Mouse (Mus musculus) stomach, embryonic 15.5 days (tissue): ENCODE measurements around the gene Atp23. TPM values are rescaled to one million over a fixed set of nuclear protein-coding genes. Genes with fewer than 3 reads are reported as not detected.
"Not testable (repeated sequence)": the region's sequence is repeated elsewhere in the genome, so short reads cannot be mapped to it uniquely, and the experiment has no call there.

Experiments used
- ATAC-seq: fragments of 200-750 bp; cut with Nextera tagmentation; 2 replicates; pipeline ENCODE4 v1.8.0; 2017; ENCODE audit warnings: low read depth, moderate number of reproducible peaks, moderate TSS enrichment; ENCODE audit not compliant: insufficient read depth, low FRiP score
- H3K27ac ChIP-seq: fragments of 300-500 bp; sonication (generic); 2 replicates; pipeline ENCODE4 v1.5.1; 2015; ENCODE audit warnings: mild to moderate bottlenecking, inconsistent platforms
- H3K27me3 ChIP-seq: fragments of 300-500 bp; sonication (generic); replicated peaks from 2 replicates; pipeline ENCODE4 v1.6.1; 2015; ENCODE audit warnings: inconsistent platforms
- H3K36me3 ChIP-seq: fragments of 300-500 bp; sonication (generic); 2 replicates; pipeline ENCODE4 v1.6.1; 2015; ENCODE audit warnings: inconsistent platforms
- H3K4me1 ChIP-seq: fragments of 300-500 bp; sonication (generic); 2 replicates; pipeline ENCODE4 v1.6.1; 2015; ENCODE audit warnings: inconsistent platforms
- H3K4me2 ChIP-seq: fragments of 300-500 bp; sonication (generic); 2 replicates; pipeline ENCODE4 v1.6.1; 2015; ENCODE audit warnings: mild to moderate bottlenecking, inconsistent platforms
- H3K4me3 ChIP-seq: fragments of 300-500 bp; sonication (generic); replicated peaks from 2 replicates; pipeline ENCODE4 v1.5.1; 2015; ENCODE audit warnings: inconsistent platforms
- H3K9ac ChIP-seq: fragments of 300-500 bp; sonication (generic); 2 replicates; pipeline ENCODE4 v1.6.1; 2015; ENCODE audit warnings: inconsistent platforms
- H3K9me3 ChIP-seq: fragments of 300-500 bp; sonication (generic); 2 replicates; pipeline ENCODE4 v1.6.1; 2016; ENCODE audit warnings: inconsistent platforms
- WGBS: fragments of 180-500 bp; shearing (Covaris S2); methylation state at CpG from one replicate; pipeline ENCODE4 v1.1.7; 2015; 5-methylcytosine and 5-hydroxymethylcytosine counted together
- polyA plus RNA-seq: library from polyadenylated mRNA; unstranded; fragments of >200 nt; fragmentation: Nextera tagmentation; extraction: Ambion mirVana; gene quantifications from 2 replicates; pipeline ENCODE4 v1.2.1, GENCODE M21; 2015

Gene Atp23
- polyA plus RNA-seq, 1 experiment from 2014 or later, result 18.2 TPM

DNA sequence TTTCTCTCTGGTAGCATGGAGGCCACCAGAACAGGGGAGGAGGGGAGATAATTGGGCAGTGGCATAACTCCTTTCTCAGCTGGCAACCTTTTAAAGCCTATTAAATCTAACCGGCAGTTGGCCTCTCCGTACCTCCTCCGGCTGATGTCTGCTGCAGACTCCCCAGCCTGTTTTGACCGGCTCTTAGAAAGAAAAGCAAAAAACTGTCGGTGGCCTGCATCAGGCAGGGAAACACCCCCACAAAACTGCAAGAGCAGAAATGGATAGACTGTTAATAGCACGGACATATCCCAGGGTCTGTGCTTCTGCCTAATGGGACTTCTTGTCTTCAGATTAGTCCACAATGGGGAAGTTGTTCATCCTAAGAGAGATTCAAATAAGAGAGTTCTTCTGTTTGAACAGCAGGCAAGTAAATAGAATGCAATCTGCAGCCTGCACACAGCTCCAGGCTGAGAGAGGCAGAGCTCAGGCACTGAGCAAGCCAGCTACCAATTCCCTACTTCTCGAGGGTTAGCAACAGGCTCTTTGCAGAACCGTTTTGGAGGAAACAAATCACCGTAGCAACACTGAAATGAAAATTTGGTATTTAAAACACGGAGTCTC, 55.7 kb downstream of the Atp23 start:
- Histone ChIP-seq H3K4me2 (peak overlapping the region; percentile 42), H3K9me3 (no peaks in the 10 kb centered on the region), H3K9ac (no peak overlapping the region), H3K27ac (no peak overlapping the region), H3K27me3 (no peaks in the 10 kb centered on the region), H3K4me3 (no peak overlapping the region), H3K4me1 (no peaks in the 10 kb centered on the region), H3K36me3 (no peaks in the 10 kb centered on the region)
- peak; percentile 10; the same call in 1 of the 2 replicates for ATAC-seq
- WGBS, result 27% methylated on average over 10 of the region's 10 CpGs

DNA sequence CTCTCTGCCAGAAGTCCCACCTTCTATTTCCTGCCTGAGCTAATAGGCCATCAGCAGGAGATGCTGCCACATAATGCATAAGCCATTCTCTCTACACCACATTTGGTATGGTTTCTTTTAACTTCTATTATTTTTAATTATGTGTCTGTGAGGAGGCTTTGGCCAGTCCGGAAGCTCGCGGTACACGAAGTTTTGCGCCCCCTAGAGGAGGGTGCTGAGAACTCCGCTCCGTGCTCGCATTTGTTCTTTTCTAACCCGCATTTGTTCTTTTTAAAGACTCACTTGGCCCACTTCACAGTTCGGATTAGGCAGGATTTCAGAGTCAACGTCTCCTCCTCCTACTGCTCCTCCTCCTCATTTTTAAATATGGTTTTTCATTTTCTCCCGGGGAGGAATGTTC, 56.5 kb downstream of the Atp23 start:
- H3K36me3 ChIP-seq, result no peaks in the 10 kb centered on the region
- H3K27me3 ChIP-seq, result no peaks in the 10 kb centered on the region
- no peak for ATAC-seq
- H3K9me3 ChIP-seq, result no peaks in the 10 kb centered on the region
- H3K4me3 ChIP-seq, result no peak overlapping the region
- H3K4me1 ChIP-seq, result no peaks in the 10 kb centered on the region
- peak overlapping the region; percentile 42; the same call in 1 of the 2 replicates for H3K4me2 ChIP-seq
- no peak overlapping the region for H3K9ac ChIP-seq
- 32% methylated on average over 12 of the region's 12 CpGs for WGBS
- H3K27ac ChIP-seq, result no peak overlapping the region

DNA sequence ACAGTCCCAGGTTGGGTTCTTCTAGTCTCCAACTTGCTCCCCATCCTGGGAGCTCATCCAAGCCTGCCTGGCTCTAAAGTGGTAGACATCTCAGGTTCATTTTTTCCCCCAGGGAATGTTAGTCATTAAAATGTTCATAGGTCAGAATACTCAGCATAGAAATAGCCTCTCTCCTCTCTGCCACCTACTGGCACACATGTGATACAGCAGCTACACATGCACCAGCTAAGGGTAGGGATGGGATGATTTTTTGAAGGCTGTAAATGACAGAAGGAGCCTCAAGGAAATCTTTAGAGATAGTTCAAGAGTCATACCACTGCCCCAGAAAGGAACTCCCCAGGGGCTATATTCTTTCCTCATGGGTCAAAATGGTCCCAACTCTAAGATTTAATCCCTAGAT, 60.9 kb downstream of the Atp23 start:
- Histone ChIP-seq H3K27ac (no peak overlapping the region), H3K36me3 (no peaks in the 10 kb centered on the region), H3K4me1 (no peaks in the 10 kb centered on the region), H3K9ac (no peak overlapping the region), H3K9me3 (no peaks in the 10 kb centered on the region), H3K27me3 (no peaks in the 10 kb centered on the region), H3K4me2 (no peak overlapping the region), H3K4me3 (no peak overlapping the region)
- no peak for ATAC-seq

DNA sequence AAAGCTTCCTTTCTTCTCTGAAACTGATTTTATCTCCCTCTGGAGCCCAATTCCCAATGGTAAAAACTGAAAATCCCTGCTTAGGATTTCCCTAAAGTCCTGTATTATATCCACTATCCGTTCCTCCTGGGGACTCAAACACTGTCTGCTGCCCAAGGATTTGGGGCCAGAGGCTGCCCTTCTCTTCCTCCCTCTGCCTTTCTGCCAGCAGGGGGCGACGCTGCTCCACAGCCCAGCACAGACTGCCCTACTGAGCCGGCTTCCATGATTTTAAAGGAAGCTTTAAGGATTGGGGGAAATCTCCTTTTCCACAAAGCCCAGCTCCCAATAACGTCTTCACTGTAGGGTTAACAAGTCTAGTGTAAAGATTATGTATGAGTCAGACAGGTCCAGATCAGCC, 68.1 kb downstream of the Atp23 start:
- Histone ChIP-seq H3K27me3 (no peaks in the 10 kb centered on the region), H3K27ac (no peak overlapping the region), H3K4me3 (no peak overlapping the region), H3K36me3 (no peaks in the 10 kb centered on the region), H3K9ac (no peak overlapping the region), H3K9me3 (no peaks in the 10 kb centered on the region), H3K4me1 (no peaks in the 10 kb centered on the region), H3K4me2 (no peak overlapping the region)
- ATAC-seq, result no peak
- 40% methylated on average over 5 of the region's 5 CpGs for WGBS

DNA sequence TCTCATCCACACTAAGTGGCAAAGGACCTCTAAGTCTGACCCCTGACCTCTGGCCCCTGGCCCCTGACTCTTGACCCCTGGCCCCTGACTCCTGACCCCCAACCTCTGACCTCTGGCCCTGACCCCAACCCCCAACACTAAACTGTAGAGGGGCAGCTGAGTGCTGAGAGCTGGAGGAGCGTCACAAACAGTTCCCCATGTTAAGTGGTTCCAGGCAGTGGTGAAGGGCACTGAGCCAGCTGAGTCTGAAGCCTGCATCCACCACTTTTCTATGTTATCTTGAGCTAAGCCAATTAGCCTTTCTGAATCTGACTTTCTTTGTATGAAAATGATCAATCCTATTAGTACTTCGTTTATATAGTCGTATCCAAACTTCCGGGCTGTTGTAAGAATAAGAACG, 69.8 kb downstream of the Atp23 start:
- no peak overlapping the region for H3K27ac ChIP-seq
- WGBS, result 75% methylated on average over 5 of the region's 5 CpGs
- H3K9me3 ChIP-seq, result no peaks in the 10 kb centered on the region
- no peak for ATAC-seq
- H3K4me3 ChIP-seq, result no peak overlapping the region
- H3K36me3 ChIP-seq, result no peaks in the 10 kb centered on the region
- H3K4me2 ChIP-seq, result no peak overlapping the region
- no peaks in the 10 kb centered on the region for H3K27me3 ChIP-seq
- H3K4me1 ChIP-seq, result no peaks in the 10 kb centered on the region
- H3K9ac ChIP-seq, result no peak overlapping the region

DNA sequence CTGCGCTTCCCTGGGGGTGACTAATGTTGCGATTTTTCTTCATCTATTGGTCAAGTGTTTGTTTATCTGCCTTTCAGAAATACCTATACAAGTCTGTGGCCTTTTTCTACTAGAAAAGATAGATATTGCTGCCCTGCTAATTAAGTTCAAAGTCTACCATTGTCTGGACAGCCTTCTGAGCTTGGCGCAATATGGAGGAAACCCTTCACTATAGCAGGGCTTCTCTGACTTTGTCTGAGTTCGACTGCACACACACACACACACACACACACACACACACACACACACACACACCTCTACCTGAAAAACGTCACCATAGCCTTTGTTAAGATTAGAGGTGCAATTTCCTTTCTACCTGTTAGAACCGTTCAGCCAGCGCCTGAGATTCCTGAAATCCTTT, 72.5 kb downstream of the Atp23 start:
- no peaks in the 10 kb centered on the region for H3K27me3 ChIP-seq
- H3K9ac ChIP-seq, result no peak overlapping the region
- no peak overlapping the region for H3K27ac ChIP-seq
- H3K4me2 ChIP-seq, result no peak overlapping the region
- no peaks in the 10 kb centered on the region for H3K9me3 ChIP-seq
- H3K4me1 ChIP-seq, result no peaks in the 10 kb centered on the region
- no peaks in the 10 kb centered on the region for H3K36me3 ChIP-seq
- 81% methylated on average over 7 of the region's 7 CpGs for WGBS
- no peak for ATAC-seq
- H3K4me3 ChIP-seq, result no peak overlapping the region

DNA sequence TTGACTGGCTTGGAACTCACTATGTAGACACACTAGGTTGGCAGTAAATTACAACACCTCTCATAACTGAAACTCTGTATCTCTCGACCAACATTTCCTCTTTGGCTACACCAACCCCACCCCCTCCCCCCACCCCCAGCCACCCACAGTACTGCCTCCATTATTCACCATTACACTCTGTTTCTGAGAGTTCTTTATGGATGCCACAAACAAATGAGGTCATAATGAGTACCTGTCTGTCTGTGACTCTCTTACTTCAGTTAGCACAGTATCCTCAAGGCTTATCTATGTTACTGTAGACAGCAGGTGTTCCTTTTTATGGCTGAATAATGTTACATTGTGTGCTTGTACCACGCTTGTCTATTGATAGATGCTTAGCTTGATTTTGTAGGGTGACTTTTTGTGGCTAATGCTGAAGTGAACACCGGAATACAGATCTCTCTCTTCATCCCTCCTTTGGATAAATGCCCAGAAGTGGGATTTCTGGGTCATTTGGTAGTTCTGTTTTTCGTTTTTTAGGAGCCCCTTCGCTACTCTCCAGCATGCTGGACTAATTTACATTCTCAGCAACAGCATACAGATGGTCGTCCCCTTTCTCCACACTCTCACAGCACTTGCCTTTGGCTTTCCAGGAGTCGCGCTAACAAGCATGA, 73.1 kb downstream of the Atp23 start:
- H3K4me2 ChIP-seq, result no peak overlapping the region
- 50% methylated on average over 8 of the region's 8 CpGs for WGBS
- no peak overlapping the region for H3K4me3 ChIP-seq
- H3K4me1 ChIP-seq, result no peaks in the 10 kb centered on the region
- no peaks in the 10 kb centered on the region for H3K27me3 ChIP-seq
- no peak for ATAC-seq
- no peak overlapping the region for H3K27ac ChIP-seq
- H3K9ac ChIP-seq, result no peak overlapping the region
- no peaks in the 10 kb centered on the region for H3K9me3 ChIP-seq
- H3K36me3 ChIP-seq, result no peaks in the 10 kb centered on the region

DNA sequence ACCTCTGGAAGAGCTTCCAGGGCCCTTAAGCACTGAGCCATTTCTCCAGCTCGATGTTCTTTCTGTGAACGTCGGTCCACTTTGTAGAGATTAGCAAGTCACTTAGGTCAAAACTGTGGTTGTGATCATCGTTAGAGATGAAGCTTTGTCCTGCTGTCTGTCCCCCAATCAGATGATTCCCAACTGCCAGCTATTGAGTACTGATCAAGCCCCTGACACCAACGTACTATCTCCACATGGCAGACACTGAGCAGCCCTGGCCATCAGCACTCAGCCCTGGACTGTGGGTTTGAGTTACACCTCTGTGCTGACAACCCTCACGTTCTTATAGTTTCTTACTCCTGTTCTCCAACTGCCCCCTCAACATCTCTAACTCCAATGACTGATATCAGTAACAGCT, 74.2 kb downstream of the Atp23 start:
- ATAC-seq, result no peak
- Histone ChIP-seq H3K9me3 (no peaks in the 10 kb centered on the region), H3K4me2 (no peak overlapping the region), H3K4me3 (no peak overlapping the region), H3K4me1 (no peaks in the 10 kb centered on the region), H3K27me3 (no peaks in the 10 kb centered on the region), H3K36me3 (no peaks in the 10 kb centered on the region), H3K27ac (no peak overlapping the region), H3K9ac (no peak overlapping the region)
- WGBS, result 88% methylated on average over 6 of the region's 6 CpGs

DNA sequence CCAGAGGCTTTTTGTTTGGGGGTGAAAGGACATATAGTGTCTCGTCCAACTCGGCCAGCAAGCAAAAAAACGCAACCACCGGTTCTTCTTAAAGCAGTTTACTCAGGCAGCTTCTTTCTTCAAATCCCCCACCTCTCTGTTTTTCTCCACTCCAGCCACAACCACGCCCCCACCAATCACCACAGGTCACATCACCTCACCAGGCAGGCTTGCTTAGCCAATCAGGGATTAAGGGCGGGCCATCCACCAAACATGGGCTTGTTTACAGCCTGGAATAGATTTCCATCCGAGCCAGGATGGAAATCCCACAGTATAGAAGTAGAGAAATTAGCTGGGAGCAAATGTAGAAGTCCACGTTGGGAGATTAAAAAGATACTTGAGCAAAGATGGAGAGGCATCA, 74.9 kb downstream of the Atp23 start:
- H3K36me3 ChIP-seq, ATAC-seq, H3K4me1 ChIP-seq, H3K4me3 ChIP-seq, H3K4me2 ChIP-seq, H3K27me3 ChIP-seq, H3K27ac ChIP-seq, H3K9ac ChIP-seq, H3K9me3 ChIP-seq: not testable (repeated sequence)
- WGBS, result 83% methylated on average over 8 of the region's 8 CpGs

DNA sequence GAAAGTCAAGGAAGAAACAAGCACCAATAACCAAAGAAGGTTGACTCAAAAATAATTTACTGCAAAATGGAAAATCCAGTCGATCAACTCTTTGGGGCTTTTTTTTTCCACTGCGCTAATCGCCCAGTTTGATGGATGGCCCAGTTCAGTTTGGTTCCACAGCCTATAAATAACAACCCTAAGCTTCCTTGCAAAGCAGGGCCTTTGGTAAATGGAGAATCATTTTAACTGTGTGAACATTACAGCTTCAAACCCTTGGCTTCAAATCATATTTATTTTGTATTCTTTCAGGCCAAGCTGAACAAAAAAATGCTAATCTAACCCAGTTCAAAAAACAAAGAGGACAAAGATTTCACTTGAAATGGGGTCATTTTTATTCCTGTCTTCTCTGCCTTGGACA, 78.7 kb downstream of the Atp23 start:
- Histone ChIP-seq H3K4me3 (no peak overlapping the region), H3K9ac (no peak overlapping the region), H3K9me3 (no peaks in the 10 kb centered on the region), H3K36me3 (no peaks in the 10 kb centered on the region), H3K4me1 (no peaks in the 10 kb centered on the region), H3K27ac (no peak overlapping the region), H3K27me3 (no peaks in the 10 kb centered on the region), H3K4me2 (no peak overlapping the region)
- 36% methylated on average over 3 of the region's 3 CpGs for WGBS
- no peak for ATAC-seq

Other genes starting within 250 kb of the Atp23 start
- 57.0 and 63.2 TPM in 2 replicates for gene Ctdsp2, start 77.4 kb upstream of the Atp23 start, polyA plus RNA-seq
- gene Avil, start 99.4 kb upstream of the Atp23 start, polyA plus RNA-seq, result 0.52 and 0.60 TPM in 2 replicates
- gene Tsfm, start 129.5 kb upstream of the Atp23 start, polyA plus RNA-seq, result 79.9 and 85.2 TPM in 2 replicates
- 54.3 and 55.2 TPM in 2 replicates for gene Mettl1, start 140.1 kb upstream of the Atp23 start, polyA plus RNA-seq
- 1.1 and 1.5 TPM in 2 replicates for gene Eef1akmt3, start 140.2 kb upstream of the Atp23 start, polyA plus RNA-seq
- gene Cyp27b1, start 146.9 kb upstream of the Atp23 start, polyA plus RNA-seq, result 0.17 and 0.32 TPM in 2 replicates
- gene March9, start 158.8 kb upstream of the Atp23 start, polyA plus RNA-seq, result 0.79 and 1.2 TPM in 2 replicates
- 1,443 and 1,450 TPM in 2 replicates for gene Cdk4, start 162.2 kb upstream of the Atp23 start, polyA plus RNA-seq
- 154 and 163 TPM in 2 replicates for gene Tspan31, start 168.9 kb upstream of the Atp23 start, polyA plus RNA-seq
- gene Agap2, start 173.9 kb upstream of the Atp23 start, polyA plus RNA-seq, result 0.28 and 0.67 TPM in 2 replicates
- 100 and 108 TPM in 2 replicates for gene Os9, start 219.8 kb upstream of the Atp23 start, polyA plus RNA-seq